Mouse (Mus musculus): ENCODE measurements at regions not wholly inside any gene's neighbourhood (a gene's known extent, or its start where the extent isn't known, plus 50 kb on each side); places are given as distances from the start of the nearest gene placed in this dataset.

DNA sequence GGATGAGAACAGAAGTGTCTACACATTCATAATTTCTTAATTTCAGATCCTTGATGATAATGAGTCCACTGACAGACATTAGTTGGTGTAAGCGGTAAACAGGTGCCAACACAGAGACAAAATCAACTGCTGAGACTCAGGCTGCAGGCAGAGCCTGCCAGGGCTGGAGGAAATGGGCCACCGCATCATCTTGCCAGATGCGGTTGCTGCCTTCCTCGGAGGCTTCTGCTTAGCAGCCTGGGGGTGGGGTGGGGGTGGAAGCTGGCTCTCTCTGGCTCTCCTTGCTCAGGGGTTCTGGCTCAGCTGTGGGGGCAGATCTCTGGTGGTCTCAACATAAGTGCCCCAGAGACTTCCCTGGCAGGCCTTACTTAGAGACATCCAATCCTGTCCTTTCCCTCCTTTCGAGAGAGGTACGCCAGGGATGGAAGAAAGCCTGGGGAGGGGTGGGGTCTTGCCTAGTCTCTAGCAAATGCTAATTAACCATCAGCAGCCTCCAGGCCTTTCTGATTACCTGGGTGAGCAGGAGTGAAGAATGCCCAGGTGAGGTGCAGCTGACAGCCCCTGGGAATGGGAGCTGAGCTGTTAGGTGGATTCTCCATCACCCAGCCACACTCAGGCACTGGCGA lies 52.7 kb upstream of the Nxpe4 start:
- no peaks in the 10 kb centered on the region for H3K27me3 ChIP-seq (ENCODE audit: insufficient read depth, poor library complexity, severe bottlenecking)
- no peak for DNase-seq (ENCODE audit: low spot score)
- 51% methylated on average over 7 of the region's 7 CpGs for WGBS
- H3K27ac ChIP-seq = no peak overlapping the region
- no peaks in the 10 kb centered on the region for H3K9me3 ChIP-seq
- peaks cover 8% of the 10 kb centered on the region for H3K4me1 ChIP-seq
- no peak overlapping the region for H3K4me3 ChIP-seq
- H3K36me3 ChIP-seq = no peaks in the 10 kb centered on the region

DNA sequence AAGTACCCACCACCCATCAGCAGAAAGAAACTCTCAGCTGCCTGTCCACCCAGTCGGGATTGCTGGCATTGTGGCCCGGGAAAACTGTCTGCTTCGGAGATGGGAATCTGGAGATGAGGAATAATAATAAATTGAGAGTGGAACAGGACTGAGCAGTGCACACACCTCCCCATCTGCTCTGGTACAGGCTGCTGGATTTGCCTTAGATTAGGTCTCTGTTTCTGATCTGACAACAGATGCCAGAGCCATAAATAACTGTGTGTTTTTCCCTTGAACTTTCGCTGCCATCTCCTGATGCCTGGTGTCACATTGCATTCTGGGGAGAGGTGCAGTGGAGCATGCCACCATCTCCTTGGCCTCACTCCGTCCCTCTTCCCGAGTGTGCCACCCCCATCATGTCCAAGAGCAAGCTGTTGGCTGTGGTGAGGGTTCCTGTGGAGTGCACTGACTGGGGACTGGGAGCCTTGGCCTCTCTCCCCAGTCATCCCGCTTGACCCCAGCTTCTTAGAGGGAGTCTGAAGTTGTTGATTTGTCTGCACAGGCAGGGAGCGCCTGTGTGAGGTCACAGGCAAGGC lies 50.4 kb upstream of the Nxpe4 start:
- H3K9me3 ChIP-seq = no peaks in the 10 kb centered on the region
- peaks cover 8% of the 10 kb centered on the region for H3K4me1 ChIP-seq
- H3K27me3 ChIP-seq (ENCODE audit: insufficient read depth, poor library complexity, severe bottlenecking) = no peaks in the 10 kb centered on the region
- no peaks in the 10 kb centered on the region for H3K36me3 ChIP-seq
- DNase-seq (ENCODE audit: low spot score) = no peak
- no peak overlapping the region for H3K27ac ChIP-seq
- H3K4me3 ChIP-seq = no peak overlapping the region
- WGBS = 51% methylated on average over 8 of the region's 8 CpGs
